Mouse (Mus musculus) T-helper 17 cell (primary cell): ENCODE measurements at regions not wholly inside any gene's neighbourhood (a gene's known extent, or its start where the extent isn't known, plus 50 kb on each side); places are given as distances from the start of the nearest gene placed in this dataset.
"Not testable (repeated sequence)": the region's sequence is repeated elsewhere in the genome, so short reads cannot be mapped to it uniquely, and the experiment has no call there.

ENCODE experiments used
- in situ Hi-C, 2 experiments: fragments of 300-600 bp; cut with MboI, MseI; formaldehyde crosslinking; loops; 1 replicate in 1 of 2; 2 replicates in 1 of 2; pipeline ENCODE4 v1.15.1; 2025; ENCODE audit warnings: high pct_unique_total_duplicates in 2 of 2

- in situ Hi-C loops: no loop called here
These were observed 286.6 kb upstream of the Got2 start for GRCm38 (mm10) chr8:96174996-96175395.

DNA sequence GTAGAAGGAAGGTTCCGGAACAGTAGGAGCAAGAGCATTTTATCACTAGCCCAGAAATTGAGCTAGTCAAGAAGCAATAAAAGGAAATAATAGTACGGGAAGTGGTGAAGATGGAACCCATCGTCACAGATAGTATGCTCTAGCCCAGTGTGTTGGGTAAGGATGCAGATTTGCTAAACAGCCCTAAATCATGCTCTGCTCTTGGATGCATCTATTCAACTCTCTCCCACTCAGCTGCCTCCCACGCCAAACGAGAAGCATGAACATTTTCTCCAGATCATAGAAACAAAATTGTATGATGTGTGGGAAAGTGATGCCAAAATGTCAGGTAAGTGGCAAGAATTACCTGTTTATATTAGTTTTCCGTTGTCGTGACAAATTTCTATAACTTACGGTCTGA, 276.6 kb upstream of the Got2 start:
- in situ Hi-C loops: no loop called here

GRCm38 (mm10) chr8:96159899-96160298, 271.6 kb upstream of the Got2 start:
- in situ Hi-C loops: no loop called here

GRCm38 (mm10) chr8:96152496-96153250, 264.3 kb upstream of the Got2 start:
- in situ Hi-C loops: loop anchor here in 1 of 2 experiments (5.0 kb wide), 1 partner anchor 200 kb away; no protein-coding TSS in a partner anchor

DNA sequence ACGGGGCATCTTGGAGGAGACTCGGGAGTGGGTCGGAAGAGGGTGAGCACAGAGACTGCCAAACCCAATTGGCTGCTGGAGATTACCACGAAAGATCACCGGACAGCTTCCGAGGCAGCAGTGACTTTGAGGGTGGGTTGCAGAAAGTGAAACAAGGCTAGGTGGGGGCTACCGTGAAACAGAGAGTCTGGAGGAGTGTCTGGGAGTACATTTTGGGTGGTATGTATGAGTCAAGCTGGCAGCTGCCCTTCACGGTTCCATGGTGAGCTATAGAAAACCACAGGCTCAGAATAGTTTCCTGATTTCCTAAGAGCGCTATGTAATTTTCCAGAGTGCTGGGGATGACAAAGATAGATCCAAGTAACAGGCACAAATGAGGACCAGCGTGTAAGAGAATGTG, 263.7 kb upstream of the Got2 start:
- in situ Hi-C loops: loop anchor here in 1 of 2 experiments (5.0 kb wide), 1 partner anchor 200 kb away; no protein-coding TSS in a partner anchor

GRCm38 (mm10) chr8:96151065-96151472, 262.7 kb upstream of the Got2 start:
- in situ Hi-C loops: loop anchor here in 1 of 2 experiments (5.0 kb wide), 1 partner anchor 199 kb away; no protein-coding TSS in a partner anchor

DNA sequence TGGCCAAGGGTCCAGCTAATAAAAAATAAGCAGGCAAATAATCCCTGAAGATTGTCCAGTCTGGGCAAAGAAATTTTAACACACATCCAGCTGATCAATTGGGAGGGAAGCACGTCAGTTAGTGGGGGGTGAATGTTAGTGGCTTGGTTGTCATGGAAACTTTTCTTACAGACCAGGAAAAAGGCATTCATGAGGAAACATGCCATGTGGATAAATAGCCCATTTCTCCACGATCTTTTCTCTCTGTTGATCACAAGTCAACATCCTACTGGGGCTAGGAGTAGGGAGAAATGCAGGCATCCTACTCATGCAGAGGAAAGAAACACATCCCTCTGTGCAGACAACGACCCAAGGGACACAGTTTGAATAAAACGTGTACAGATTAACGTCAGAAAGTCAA, 243.8 kb upstream of the Got2 start:
- in situ Hi-C loops: no loop called here

- in situ Hi-C loops: no loop called here
These were observed 240.0 kb upstream of the Got2 start for GRCm38 (mm10) chr8:96128329-96128728.

- in situ Hi-C loops: no loop called here
These were observed 212.5 kb upstream of the Got2 start for GRCm38 (mm10) chr8:96100817-96101216.

DNA sequence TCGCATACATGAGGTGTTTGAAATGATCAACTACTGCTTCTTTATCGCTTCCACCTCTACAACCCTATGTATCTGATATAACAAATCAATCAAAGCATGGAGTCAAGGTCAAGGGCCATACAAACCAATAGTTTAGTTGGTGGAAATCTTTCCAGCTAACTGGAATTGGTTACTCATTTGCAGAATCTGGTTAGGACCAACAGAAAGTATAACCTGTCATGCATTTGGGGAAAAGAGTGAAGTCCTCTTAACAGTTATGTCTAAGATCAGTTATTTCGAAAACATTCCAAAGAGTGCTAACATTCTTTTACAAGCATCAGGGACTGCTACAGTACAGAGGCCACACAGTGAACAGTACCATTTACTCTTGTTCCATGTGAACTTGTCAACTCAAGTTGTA, 204.6 kb upstream of the Got2 start:
- in situ Hi-C loops: no loop called here

GRCm38 (mm10) chr8:96090231-96090630, 201.9 kb upstream of the Got2 start:
- in situ Hi-C loops: no loop called here

DNA sequence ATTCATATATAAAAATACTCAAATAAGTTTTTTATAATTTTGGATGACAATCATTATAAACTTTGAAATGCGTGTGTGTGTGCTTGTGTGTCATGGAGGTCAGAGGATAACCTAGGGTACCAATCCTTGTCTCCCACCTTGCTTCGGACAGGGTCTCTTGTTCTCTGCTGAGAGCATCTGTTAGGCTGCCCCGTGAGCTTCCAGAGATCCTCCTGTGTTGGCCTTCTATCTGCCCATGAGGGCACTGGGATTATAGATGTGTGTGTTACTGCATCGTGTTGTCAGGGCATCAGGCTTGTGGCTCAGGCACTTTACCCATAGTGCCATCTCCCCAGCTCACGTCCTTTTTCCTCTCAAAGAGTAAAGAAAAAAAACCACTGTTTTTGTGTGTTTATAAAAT, 180.0 kb upstream of the Got2 start:
- in situ Hi-C loops: no loop called here

- in situ Hi-C loops: no loop called here
These were observed 159.3 kb upstream of the Got2 start for GRCm38 (mm10) chr8:96047686-96048085.

- in situ Hi-C loops: no loop called here
These were observed 154.0 kb upstream of the Got2 start for GRCm38 (mm10) chr8:96042335-96042734.

DNA sequence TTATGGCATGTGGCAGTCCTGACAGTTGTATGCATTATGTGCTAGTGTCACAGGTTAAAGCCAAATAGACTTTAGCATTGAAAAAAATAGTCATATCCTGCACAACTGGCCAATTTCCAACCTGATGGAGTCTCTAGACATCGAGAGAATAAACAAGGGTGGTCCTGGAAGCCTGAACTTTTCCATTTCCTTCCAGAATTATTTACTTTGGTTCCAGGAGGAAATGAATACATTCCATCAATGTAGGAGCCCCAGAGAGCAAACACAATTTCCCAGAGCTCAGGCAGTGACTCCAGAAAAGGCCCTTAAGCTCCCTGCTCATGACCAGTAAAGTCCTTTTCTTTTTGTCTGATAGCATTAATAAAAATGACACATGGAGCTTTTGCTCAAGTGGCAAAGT, 151.9 kb upstream of the Got2 start:
- in situ Hi-C loops: no loop called here

DNA sequence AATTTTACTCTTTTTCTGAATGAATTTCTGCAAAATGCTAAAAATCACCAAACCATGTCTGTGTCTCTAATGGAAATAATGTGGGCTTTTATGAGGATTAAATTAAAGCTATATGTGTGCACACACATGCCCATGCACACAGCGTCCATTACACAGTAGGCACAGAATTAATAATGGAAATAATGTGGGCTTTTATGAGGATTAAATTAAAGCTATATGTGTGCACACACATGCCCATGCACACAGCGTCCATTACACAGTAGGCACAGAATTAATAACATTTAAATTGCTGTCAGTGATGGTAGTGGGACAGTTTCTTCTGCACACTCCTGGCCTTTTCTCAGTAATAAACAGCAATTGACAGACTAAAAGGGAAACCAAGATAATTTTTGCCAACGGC, 130.4 kb upstream of the Got2 start:
- in situ Hi-C loops: not testable (repeated sequence)

GRCm38 (mm10) chr8:96012002-96012401, 123.7 kb upstream of the Got2 start:
- in situ Hi-C loops: no loop called here

GRCm38 (mm10) chr8:95991826-95992463, 103.6 kb upstream of the Got2 start:
- in situ Hi-C loops: no loop called here

GRCm38 (mm10) chr8:95988616-95989380, 100.5 kb upstream of the Got2 start:
- in situ Hi-C loops: no loop called here

DNA sequence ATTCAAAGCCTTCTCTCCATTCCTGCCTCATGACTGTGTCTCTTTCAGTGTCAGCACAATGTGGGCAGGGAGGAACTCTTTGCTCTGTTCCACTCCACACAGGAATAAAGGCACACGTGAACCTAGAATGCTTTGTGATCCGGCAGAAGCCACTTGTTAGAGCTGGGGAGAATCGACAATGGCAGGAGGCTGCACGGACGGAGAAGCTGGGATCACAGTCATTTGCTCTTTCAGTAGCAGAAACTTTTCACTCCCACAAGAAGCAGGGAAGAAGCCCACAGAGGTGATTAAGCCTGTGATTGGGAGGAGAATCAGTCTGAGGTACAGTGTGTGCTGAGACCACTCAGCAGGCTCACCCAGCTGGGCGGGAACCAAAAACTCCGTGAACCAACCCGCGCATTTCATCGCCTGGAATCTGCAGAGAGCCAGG, 98.7 kb upstream of the Got2 start:
- in situ Hi-C loops: no loop called here

DNA sequence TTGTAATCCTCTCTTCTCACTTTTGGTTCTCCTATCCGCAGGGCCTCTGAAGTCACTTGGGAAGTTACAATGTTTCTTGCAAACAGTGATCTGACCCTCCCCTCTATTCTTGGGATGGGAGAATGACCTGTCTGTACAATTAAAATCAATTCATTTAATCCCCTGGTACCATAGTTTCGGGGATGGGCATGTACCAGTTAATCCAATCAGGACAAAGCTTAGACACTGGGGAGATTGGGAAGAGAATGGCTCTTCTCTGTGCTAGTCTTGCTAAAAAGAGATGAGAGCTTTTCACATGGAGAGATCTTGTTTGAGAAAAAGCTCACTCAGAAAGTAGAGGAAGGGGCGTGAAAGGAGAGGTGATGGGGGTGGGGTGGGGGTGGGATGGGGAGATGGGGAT, 98.1 kb upstream of the Got2 start:
- in situ Hi-C loops: no loop called here

DNA sequence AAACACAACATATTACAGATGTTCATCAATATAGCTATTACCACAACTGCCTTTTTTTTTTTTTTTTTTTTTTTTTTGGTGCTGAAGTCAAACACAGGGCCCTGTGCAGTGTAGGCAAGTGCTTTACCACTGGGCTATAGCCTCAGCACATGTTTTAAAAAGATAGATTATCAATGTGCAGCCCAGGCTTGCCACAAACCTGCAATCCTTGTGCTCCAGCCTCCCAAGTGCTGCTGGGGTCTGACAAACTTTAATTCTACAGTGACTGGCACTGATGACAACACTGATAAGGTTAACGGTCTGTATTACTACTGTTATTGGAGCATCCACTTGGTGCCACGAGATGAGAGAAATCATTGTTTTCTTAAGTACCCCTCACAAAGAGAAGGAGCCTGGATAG, 95.3 kb upstream of the Got2 start:
- in situ Hi-C loops: no loop called here
